Mouse (Mus musculus): ENCODE results near the gene Tmem212.

DNA sequence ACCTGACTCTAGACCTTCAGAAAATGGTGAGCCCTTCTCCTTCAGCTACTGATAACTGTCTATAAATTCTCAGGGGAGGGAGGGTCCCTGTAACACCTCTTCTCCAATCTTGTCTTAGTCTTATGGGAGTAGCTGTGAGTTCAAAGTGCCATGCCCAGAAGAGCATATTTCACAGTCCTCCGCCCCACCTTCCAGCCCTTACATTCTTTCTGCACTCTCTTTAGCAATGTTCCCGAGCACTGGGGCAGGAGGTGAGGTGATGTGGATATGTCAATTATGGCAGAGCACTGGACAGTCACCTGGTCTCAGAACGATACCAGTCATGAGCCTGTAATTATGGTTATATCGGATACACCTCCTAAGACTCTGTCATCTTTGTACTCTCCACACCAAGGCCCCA lies 70.2 kb downstream of the Tmem212 start:
- TF ChIP-seq EP300 (optimal IDR thresholded peaks at IDR 0.05) (no peak), CTCF (IDR thresholded peaks at IDR 0.05; ENCODE audit: low read depth) (no peak)
